Mouse (Mus musculus) forebrain, embryonic 15.5 days (tissue): ENCODE results near the gene Cfap43. TPM values are rescaled to one million over a fixed set of nuclear protein-coding genes. Genes with fewer than 3 reads are reported as not detected.

Experiments used
- ATAC-seq: fragments of 200-750 bp; cut with Nextera tagmentation; replicated peaks from 2 replicates; pipeline ENCODE4 v1.8.0; 2017; ENCODE audit warnings: mild to moderate bottlenecking, moderate TSS enrichment, moderate library complexity
- H3K27ac ChIP-seq: fragments of 300-500 bp; sonication (generic); replicated peaks from 2 replicates; pipeline ENCODE4 v1.5.1; 2015; ENCODE audit warnings: mild to moderate bottlenecking, inconsistent platforms
- H3K27me3 ChIP-seq: fragments of 300-500 bp; sonication (generic); 2 replicates; pipeline ENCODE4 v1.6.1; 2015; ENCODE audit warnings: inconsistent platforms
- H3K36me3 ChIP-seq: fragments of 300-500 bp; sonication (generic); 2 replicates; pipeline ENCODE4 v1.6.1; 2015; ENCODE audit warnings: mild to moderate bottlenecking, inconsistent platforms
- H3K4me1 ChIP-seq: fragments of 300-500 bp; sonication (generic); 2 replicates; pipeline ENCODE4 v1.6.1; 2015; ENCODE audit warnings: inconsistent platforms
- H3K4me2 ChIP-seq: fragments of 300-500 bp; sonication (generic); replicated peaks from 2 replicates; pipeline ENCODE4 v1.6.1; 2015; ENCODE audit warnings: mild to moderate bottlenecking, inconsistent platforms
- H3K4me3 ChIP-seq: fragments of 300-500 bp; sonication (generic); 2 replicates; pipeline ENCODE4 v1.5.1; 2015; ENCODE audit warnings: mild to moderate bottlenecking, inconsistent platforms
- H3K9ac ChIP-seq: fragments of 300-500 bp; sonication (generic); replicated peaks from 2 replicates; pipeline ENCODE4 v1.6.1; 2015; ENCODE audit warnings: mild to moderate bottlenecking, inconsistent platforms
- H3K9me3 ChIP-seq: fragments of 300-500 bp; sonication (generic); 2 replicates; pipeline ENCODE4 v1.6.1; 2016; ENCODE audit warnings: inconsistent platforms
- WGBS: fragments of 180-500 bp; shearing (Covaris S2); methylation state at CpG from one replicate; pipeline ENCODE4 v1.1.7; 2015; ENCODE audit warnings: mixed read lengths; 5-methylcytosine and 5-hydroxymethylcytosine counted together
- polyA plus RNA-seq: library from polyadenylated mRNA; unstranded; fragments of >200 nt; fragmentation: Nextera tagmentation; extraction: Ambion mirVana; gene quantifications from 2 replicates; pipeline ENCODE4 v1.2.1, GENCODE M21; 2015

The Cfap43 gene
- 0.82 and 2.6 TPM in 2 replicates for polyA plus RNA-seq

- WGBS, result under 1% methylated on average over 48 of the region's 48 CpGs
- H3K4me1 ChIP-seq, result peaks cover 32% of the 10 kb centered on the region
Measured at GRCm38 (mm10) chr19:47919126-47919965, at the start of gene Cfap43, which contains the start of gene Itprip. TSS of gene Cfap43 (minus strand) at chr19:47919287. TSS of gene Itprip (minus strand) at chr19:47919299.

GRCm38 (mm10) chr19:47958181-47958580, 39.1 kb upstream of the Cfap43 start:
- 31% methylated on average over 13 of the region's 13 CpGs for WGBS
- peaks cover 2% of the 10 kb centered on the region; the same call in 1 of the 2 replicates for H3K4me1 ChIP-seq
- no peak overlapping the region for H3K4me2 ChIP-seq
- no peaks in the 10 kb centered on the region for H3K27me3 ChIP-seq
- H3K4me3 ChIP-seq, result no peak overlapping the region
- no peak overlapping the region for H3K27ac ChIP-seq
- no peaks in the 10 kb centered on the region for H3K36me3 ChIP-seq
- H3K9me3 ChIP-seq, result no peaks in the 10 kb centered on the region
- ATAC-seq, result no peak
- no peak overlapping the region for H3K9ac ChIP-seq

More at GRCm38 (mm10) chr19:47919126-47919965, at the start of gene Cfap43, which contains the start of gene Itprip:
- Histone ChIP-seq H3K4me2 (peak within 1 kb of the TSS; percentile 73), H3K27me3 (no peaks in the 10 kb centered on the region), H3K9ac (peak within 1 kb of the TSS; percentile 63), H3K36me3 (no peaks in the 10 kb centered on the region), H3K9me3 (no peaks in the 10 kb centered on the region), H3K27ac (peak within 1 kb of the TSS; percentile 82), H3K4me3 (peak within 1 kb of the TSS; percentile 72)
- peak; percentile 69 for ATAC-seq

GRCm38 (mm10) chr19:47953169-47953568, 34.1 kb upstream of the Cfap43 start:
- H3K4me2 ChIP-seq, result no peak overlapping the region
- H3K4me3 ChIP-seq, result no peak overlapping the region
- H3K27me3 ChIP-seq, result no peaks in the 10 kb centered on the region
- no peaks in the 10 kb centered on the region for H3K36me3 ChIP-seq
- H3K4me1 ChIP-seq, result peaks cover 10% of the 10 kb centered on the region; the same call in 1 of the 2 replicates
- no peak overlapping the region for H3K9ac ChIP-seq
- H3K27ac ChIP-seq, result peak overlapping the region; percentile 31; the same call in 1 of the 2 replicates
- no peaks in the 10 kb centered on the region for H3K9me3 ChIP-seq
- no peak for ATAC-seq
- WGBS, result 40% methylated on average over 9 of the region's 9 CpGs

GRCm38 (mm10) chr19:47950946-47951345, 31.9 kb upstream of the Cfap43 start:
- peaks cover 14% of the 10 kb centered on the region; the same call in 1 of the 2 replicates for H3K4me1 ChIP-seq
- no peak overlapping the region for H3K27ac ChIP-seq
- H3K9ac ChIP-seq, result no peak overlapping the region
- H3K27me3 ChIP-seq, result no peaks in the 10 kb centered on the region
- H3K4me2 ChIP-seq, result no peak overlapping the region
- H3K9me3 ChIP-seq, result no peaks in the 10 kb centered on the region
- WGBS, result 93% methylated on average over 7 of the region's 7 CpGs
- no peak for ATAC-seq
- no peaks in the 10 kb centered on the region for H3K36me3 ChIP-seq
- H3K4me3 ChIP-seq, result no peak overlapping the region

- no peak overlapping the region for H3K9ac ChIP-seq
- no peaks in the 10 kb centered on the region for H3K36me3 ChIP-seq
- H3K4me3 ChIP-seq, result no peak overlapping the region
- H3K4me1 ChIP-seq, result 0 out of 2 replicates have a peak, but pooled peaks cover 4% of the 10 kb centered on the region
- H3K27ac ChIP-seq, result no peak overlapping the region
- WGBS, result 54% methylated on average over 23 of the region's 23 CpGs
- H3K4me2 ChIP-seq, result no peak overlapping the region
- ATAC-seq, result no peak
- no peaks in the 10 kb centered on the region for H3K9me3 ChIP-seq
- H3K27me3 ChIP-seq, result no peaks in the 10 kb centered on the region
Measured at GRCm38 (mm10) chr19:47946821-47947465, 27.9 kb upstream of the Cfap43 start.

- no peak for ATAC-seq
- Histone ChIP-seq H3K9ac (no peak overlapping the region), H3K4me1 (peaks cover 16% of the 10 kb centered on the region), H3K9me3 (no peaks in the 10 kb centered on the region), H3K36me3 (no peaks in the 10 kb centered on the region), H3K27ac (no peak overlapping the region), H3K4me2 (no peak overlapping the region), H3K4me3 (no peak overlapping the region), H3K27me3 (peaks cover 7% of the 10 kb centered on the region; the same call in 1 of the 2 replicates)
- 40% methylated on average over 6 of the region's 6 CpGs for WGBS
Measured at GRCm38 (mm10) chr19:47939361-47939760, 20.3 kb upstream of the Cfap43 start.

- H3K9ac ChIP-seq, result peak within 1 kb of the TSS; percentile 38
- peak within 1 kb of the TSS; percentile 61 for H3K4me2 ChIP-seq
- H3K27me3 ChIP-seq, result peaks cover 7% of the 10 kb centered on the region; the same call in 1 of the 2 replicates
- no peaks in the 10 kb centered on the region for H3K9me3 ChIP-seq
- H3K27ac ChIP-seq, result peak within 1 kb of the TSS; percentile 39; the same call in 1 of the 2 replicates
- 4% methylated on average over 41 of the region's 41 CpGs for WGBS
- H3K4me3 ChIP-seq, result peak within 1 kb of the TSS; percentile 40
- no peaks in the 10 kb centered on the region for H3K36me3 ChIP-seq
- ATAC-seq, result peak; percentile 87
- peaks cover 16% of the 10 kb centered on the region for H3K4me1 ChIP-seq
Measured at GRCm38 (mm10) chr19:47937443-47938406, 18.6 kb upstream of the Cfap43 start, which contains the start of gene Cfap58. TSS of gene Cfap58 (plus strand) at chr19:47937675.

GRCm38 (mm10) chr19:47936938-47937337, 17.9 kb upstream of the Cfap43 start:
- peak overlapping the region; percentile 38; the same call in 1 of the 2 replicates for H3K9ac ChIP-seq
- H3K4me2 ChIP-seq, result peak overlapping the region; percentile 61
- no peaks in the 10 kb centered on the region for H3K36me3 ChIP-seq
- WGBS, result 67% methylated on average over 9 of the region's 9 CpGs
- H3K4me1 ChIP-seq, result peaks cover 16% of the 10 kb centered on the region
- H3K9me3 ChIP-seq, result no peaks in the 10 kb centered on the region
- peaks cover 7% of the 10 kb centered on the region; the same call in 1 of the 2 replicates for H3K27me3 ChIP-seq
- no peak for ATAC-seq
- H3K4me3 ChIP-seq, result peak overlapping the region; percentile 40
- no peak overlapping the region for H3K27ac ChIP-seq

- H3K4me1 ChIP-seq, result peaks cover 16% of the 10 kb centered on the region
- H3K27ac ChIP-seq, result no peak overlapping the region
- peaks cover 7% of the 10 kb centered on the region; the same call in 1 of the 2 replicates for H3K27me3 ChIP-seq
- ATAC-seq, result no peak
- WGBS, result 89% methylated on average over 11 of the region's 11 CpGs
- H3K4me3 ChIP-seq, result no peak overlapping the region
- H3K4me2 ChIP-seq, result no peak overlapping the region
- H3K36me3 ChIP-seq, result no peaks in the 10 kb centered on the region
- H3K9me3 ChIP-seq, result no peaks in the 10 kb centered on the region
- H3K9ac ChIP-seq, result no peak overlapping the region
Measured at GRCm38 (mm10) chr19:47936490-47936889, 17.4 kb upstream of the Cfap43 start.

GRCm38 (mm10) chr19:47935530-47935929, 16.4 kb upstream of the Cfap43 start:
- no peaks in the 10 kb centered on the region for H3K36me3 ChIP-seq
- no peak overlapping the region for H3K4me2 ChIP-seq
- H3K4me3 ChIP-seq, result no peak overlapping the region
- peaks cover 7% of the 10 kb centered on the region; the same call in 1 of the 2 replicates for H3K27me3 ChIP-seq
- H3K4me1 ChIP-seq, result peaks cover 16% of the 10 kb centered on the region
- no peak for ATAC-seq
- no peak overlapping the region for H3K27ac ChIP-seq
- no peak overlapping the region for H3K9ac ChIP-seq
- H3K9me3 ChIP-seq, result no peaks in the 10 kb centered on the region
- 86% methylated on average over 6 of the region's 6 CpGs for WGBS

GRCm38 (mm10) chr19:47934636-47935238, 15.7 kb upstream of the Cfap43 start:
- Histone ChIP-seq H3K36me3 (no peaks in the 10 kb centered on the region), H3K27me3 (peaks cover 7% of the 10 kb centered on the region; the same call in 1 of the 2 replicates), H3K9me3 (no peaks in the 10 kb centered on the region), H3K4me1 (peaks cover 16% of the 10 kb centered on the region), H3K27ac (no peak overlapping the region), H3K4me2 (no peak overlapping the region), H3K4me3 (no peak overlapping the region), H3K9ac (no peak overlapping the region)
- no peak for ATAC-seq
- 75% methylated on average over 16 of the region's 16 CpGs for WGBS
